Mouse (Mus musculus): Measurements from ENCODE around the gene Krt7. TPM values are rescaled to one million over a fixed set of nuclear protein-coding genes. Genes with fewer than 3 reads are reported as not detected.

Gene Krt7
- polyA plus RNA-seq, 1 experiment, result 28.3 TPM

GRCm38 (mm10) chr15:101418950-101419349 is 8.1 kb downstream of the Krt7 start:
- WGBS, result 70% methylated on average over 4 of the region's 4 CpGs
- no peak overlapping the region for H3K4me3 ChIP-seq (ENCODE audit: control insufficient read depth, insufficient read depth, low read length)
- peaks cover 7% of the 10 kb centered on the region; the same call in 1 of the 2 replicates for H3K4me1 ChIP-seq (replicated peaks; ENCODE audit: control insufficient read depth, insufficient read depth, low read length)
- no peak overlapping the region for H3K27ac ChIP-seq (ENCODE audit: control insufficient read depth, insufficient read depth, low read length)
- no peak for TF ChIP-seq CTCF (IDR thresholded peaks at IDR 0.05; ENCODE audit: borderline replicate concordance, control insufficient read depth, extremely low read depth, insufficient read depth, low read length, poor library complexity)
- TF ChIP-seq POLR2A (IDR thresholded peaks at IDR 0.05; ENCODE audit: control insufficient read depth, extremely low read depth, insufficient read depth, low read length, poor library complexity), result no peak
- no peaks in the 10 kb centered on the region for H3K36me3 ChIP-seq (ENCODE audit: control insufficient read depth, insufficient read depth, low read length)
- no peaks in the 10 kb centered on the region for H3K27me3 ChIP-seq (ENCODE audit: control insufficient read depth, insufficient read depth, low read length)
- no peak for DNase-seq

GRCm38 (mm10) chr15:101420903-101421302 is 10.1 kb downstream of the Krt7 start:
- 81% methylated on average over 6 of the region's 6 CpGs for WGBS
- DNase-seq, result no peak
- no peaks in the 10 kb centered on the region for H3K4me1 ChIP-seq (replicated peaks; ENCODE audit: control insufficient read depth, insufficient read depth, low read length)
- no peak overlapping the region for H3K4me3 ChIP-seq (ENCODE audit: control insufficient read depth, insufficient read depth, low read length)
- H3K27ac ChIP-seq (ENCODE audit: control insufficient read depth, insufficient read depth, low read length), result no peak overlapping the region
- H3K36me3 ChIP-seq (ENCODE audit: control insufficient read depth, insufficient read depth, low read length), result no peaks in the 10 kb centered on the region
- no peaks in the 10 kb centered on the region for H3K27me3 ChIP-seq (ENCODE audit: control insufficient read depth, insufficient read depth, low read length)
- TF ChIP-seq CTCF (IDR thresholded peaks at IDR 0.05; ENCODE audit: borderline replicate concordance, control insufficient read depth, extremely low read depth, insufficient read depth, low read length, poor library complexity) (no peak), POLR2A (IDR thresholded peaks at IDR 0.05; ENCODE audit: control insufficient read depth, extremely low read depth, insufficient read depth, low read length, poor library complexity) (no peak)

- Histone ChIP-seq H3K4me1 (replicated peaks; ENCODE audit: control insufficient read depth, insufficient read depth, low read length) (no peaks in the 10 kb centered on the region), H3K27ac (ENCODE audit: control insufficient read depth, insufficient read depth, low read length) (no peak overlapping the region), H3K36me3 (ENCODE audit: control insufficient read depth, insufficient read depth, low read length) (no peaks in the 10 kb centered on the region), H3K4me3 (ENCODE audit: control insufficient read depth, insufficient read depth, low read length) (no peak overlapping the region), H3K27me3 (ENCODE audit: control insufficient read depth, insufficient read depth, low read length) (no peaks in the 10 kb centered on the region)
- 13% methylated on average over 5 of the region's 5 CpGs for WGBS
- no peak for DNase-seq
- TF ChIP-seq POLR2A (IDR thresholded peaks at IDR 0.05; ENCODE audit: control insufficient read depth, extremely low read depth, insufficient read depth, low read length, poor library complexity) (no peak), CTCF (IDR thresholded peaks at IDR 0.05; ENCODE audit: borderline replicate concordance, control insufficient read depth, extremely low read depth, insufficient read depth, low read length, poor library complexity) (no peak)
These were observed 14.1 kb downstream of the Krt7 start for GRCm38 (mm10) chr15:101424914-101425313.

GRCm38 (mm10) chr15:101436611-101437010 is 25.8 kb downstream of the Krt7 start:
- TF ChIP-seq POLR2A (IDR thresholded peaks at IDR 0.05; ENCODE audit: control insufficient read depth, extremely low read depth, insufficient read depth, low read length, poor library complexity) (no peak), CTCF (IDR thresholded peaks at IDR 0.05; ENCODE audit: borderline replicate concordance, control insufficient read depth, extremely low read depth, insufficient read depth, low read length, poor library complexity) (no peak)
- DNase-seq, result no peak
- no peaks in the 10 kb centered on the region for H3K36me3 ChIP-seq (ENCODE audit: control insufficient read depth, insufficient read depth, low read length)
- no peaks in the 10 kb centered on the region for H3K4me1 ChIP-seq (replicated peaks; ENCODE audit: control insufficient read depth, insufficient read depth, low read length)
- H3K27me3 ChIP-seq (ENCODE audit: control insufficient read depth, insufficient read depth, low read length), result peaks cover 2% of the 10 kb centered on the region; the same call in 1 of the 2 replicates
- no peak overlapping the region for H3K4me3 ChIP-seq (ENCODE audit: control insufficient read depth, insufficient read depth, low read length)
- WGBS, result 45% methylated on average over 7 of the region's 7 CpGs
- no peak overlapping the region for H3K27ac ChIP-seq (ENCODE audit: control insufficient read depth, insufficient read depth, low read length)

- H3K27ac ChIP-seq (ENCODE audit: control insufficient read depth, insufficient read depth, low read length), result no peak within 1 kb of the TSS
- no peak for DNase-seq
- H3K27me3 ChIP-seq (ENCODE audit: control insufficient read depth, insufficient read depth, low read length), result peaks cover 2% of the 10 kb centered on the region; the same call in 1 of the 2 replicates
- no peak within 1 kb of the TSS for H3K4me3 ChIP-seq (ENCODE audit: control insufficient read depth, insufficient read depth, low read length)
- no peaks in the 10 kb centered on the region for H3K4me1 ChIP-seq (replicated peaks; ENCODE audit: control insufficient read depth, insufficient read depth, low read length)
- 15% methylated on average over 34 of the region's 34 CpGs for WGBS
- TF ChIP-seq POLR2A (IDR thresholded peaks at IDR 0.05; ENCODE audit: control insufficient read depth, extremely low read depth, insufficient read depth, low read length, poor library complexity), result no peak
- TF ChIP-seq CTCF (IDR thresholded peaks at IDR 0.05; ENCODE audit: borderline replicate concordance, control insufficient read depth, extremely low read depth, insufficient read depth, low read length, poor library complexity), result no peak
- H3K36me3 ChIP-seq (ENCODE audit: control insufficient read depth, insufficient read depth, low read length), result no peaks in the 10 kb centered on the region
These were observed 27.7 kb downstream of the Krt7 start, which contains the start of gene Krt87 for GRCm38 (mm10) chr15:101438555-101438954. Gene Krt87, minus strand, starts transcription at chr15:101438804.

GRCm38 (mm10) chr15:101440837-101441236 is 30.0 kb downstream of the Krt7 start:
- TF ChIP-seq CTCF (IDR thresholded peaks at IDR 0.05; ENCODE audit: borderline replicate concordance, control insufficient read depth, extremely low read depth, insufficient read depth, low read length, poor library complexity) (no peak), POLR2A (IDR thresholded peaks at IDR 0.05; ENCODE audit: control insufficient read depth, extremely low read depth, insufficient read depth, low read length, poor library complexity) (no peak)
- no peaks in the 10 kb centered on the region for H3K36me3 ChIP-seq (ENCODE audit: control insufficient read depth, insufficient read depth, low read length)
- H3K27me3 ChIP-seq (ENCODE audit: control insufficient read depth, insufficient read depth, low read length), result peaks cover 2% of the 10 kb centered on the region; the same call in 1 of the 2 replicates
- DNase-seq, result no peak
- H3K27ac ChIP-seq (ENCODE audit: control insufficient read depth, insufficient read depth, low read length), result no peak overlapping the region
- no peak overlapping the region for H3K4me3 ChIP-seq (ENCODE audit: control insufficient read depth, insufficient read depth, low read length)
- H3K4me1 ChIP-seq (replicated peaks; ENCODE audit: control insufficient read depth, insufficient read depth, low read length), result no peaks in the 10 kb centered on the region
- WGBS, result 83% methylated on average over 4 of the region's 4 CpGs

- TF ChIP-seq CTCF (IDR thresholded peaks at IDR 0.05; ENCODE audit: borderline replicate concordance, control insufficient read depth, extremely low read depth, insufficient read depth, low read length, poor library complexity) (no peak), POLR2A (IDR thresholded peaks at IDR 0.05; ENCODE audit: control insufficient read depth, extremely low read depth, insufficient read depth, low read length, poor library complexity) (no peak)
- no peak overlapping the region for H3K27ac ChIP-seq (ENCODE audit: control insufficient read depth, insufficient read depth, low read length)
- H3K27me3 ChIP-seq (ENCODE audit: control insufficient read depth, insufficient read depth, low read length), result no peaks in the 10 kb centered on the region
- no peaks in the 10 kb centered on the region for H3K4me1 ChIP-seq (replicated peaks; ENCODE audit: control insufficient read depth, insufficient read depth, low read length)
- H3K36me3 ChIP-seq (ENCODE audit: control insufficient read depth, insufficient read depth, low read length), result no peaks in the 10 kb centered on the region
- no peak for DNase-seq
- WGBS, result 84% methylated on average over 11 of the region's 11 CpGs
- H3K4me3 ChIP-seq (ENCODE audit: control insufficient read depth, insufficient read depth, low read length), result no peak overlapping the region
These were observed 35.7 kb downstream of the Krt7 start for GRCm38 (mm10) chr15:101446572-101446971.

All from thymus, adult 2 months (tissue).